Mouse (Mus musculus) erythroblast, embryonic 14.5 days (primary cell): ENCODE data around the gene Olfr433.

Experiments used
- GATA1 ChIP-seq: IDR thresholded peaks from 2 replicates; pipeline ENCODE4 v1.6.1; 2012; ENCODE audit warnings: low read length, inconsistent platforms, mixed read lengths
- TAL1 ChIP-seq: IDR thresholded peaks from 3 replicates; pipeline ENCODE4 v1.6.1; 2012; ENCODE audit warnings: low read length, inconsistent platforms, mixed read lengths

DNA sequence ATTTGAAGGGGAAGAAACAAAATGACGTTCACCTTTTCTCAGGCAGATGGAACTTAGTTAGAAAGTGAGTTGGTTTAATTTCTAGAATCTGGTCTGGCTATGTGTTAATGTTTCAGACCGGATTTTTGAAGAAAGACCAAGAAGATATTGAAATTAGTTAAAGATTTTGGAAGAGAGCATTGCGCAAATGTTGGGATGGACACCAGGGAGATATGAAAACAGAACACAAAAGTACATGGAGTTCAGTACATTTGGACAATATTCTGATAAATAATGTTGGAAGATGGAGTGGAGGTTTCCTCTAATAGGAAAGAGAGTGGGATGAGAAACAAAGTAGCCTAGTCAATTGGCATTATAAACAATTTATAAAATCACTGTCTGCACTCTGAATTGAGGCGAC is 11.0 kb downstream of the Olfr433 start:
- no peak for TF ChIP-seq TAL1
- no peak for TF ChIP-seq GATA1
